Mouse (Mus musculus) olfactory bulb, adult 2 months (tissue): ENCODE results near the gene Narfl.

Experiments used
- CTCF ChIP-seq: fragments of 200-500 bp; IDR thresholded peaks from 2 replicates; pipeline ENCODE4 v1.5.1; 2012; ENCODE audit warnings: low read depth, mild to moderate bottlenecking, low read length, moderate library complexity; ENCODE audit not compliant: insufficient read depth
- POLR2A ChIP-seq: fragments of 200-500 bp; IDR thresholded peaks from 2 replicates; pipeline ENCODE4 v1.6.1; 2012; ENCODE audit warnings: mild to moderate bottlenecking, low read depth, low read length, moderate library complexity; ENCODE audit not compliant: insufficient read depth

GRCm38 (mm10) chr17:25824362-25825142 is 51.0 kb downstream of the Narfl start:
- no peak for TF ChIP-seq CTCF
- no peak for TF ChIP-seq POLR2A
